Mouse (Mus musculus): ENCODE measurements around the gene Aox2. TPM values are rescaled to one million over a fixed set of nuclear protein-coding genes. Genes with fewer than 3 reads are reported as not detected.

The Aox2 gene
- polyA plus RNA-seq (2014; fragmentation: Nextera tagmentation; extraction: Ambion mirVana): not detected in 2 replicates

DNA sequence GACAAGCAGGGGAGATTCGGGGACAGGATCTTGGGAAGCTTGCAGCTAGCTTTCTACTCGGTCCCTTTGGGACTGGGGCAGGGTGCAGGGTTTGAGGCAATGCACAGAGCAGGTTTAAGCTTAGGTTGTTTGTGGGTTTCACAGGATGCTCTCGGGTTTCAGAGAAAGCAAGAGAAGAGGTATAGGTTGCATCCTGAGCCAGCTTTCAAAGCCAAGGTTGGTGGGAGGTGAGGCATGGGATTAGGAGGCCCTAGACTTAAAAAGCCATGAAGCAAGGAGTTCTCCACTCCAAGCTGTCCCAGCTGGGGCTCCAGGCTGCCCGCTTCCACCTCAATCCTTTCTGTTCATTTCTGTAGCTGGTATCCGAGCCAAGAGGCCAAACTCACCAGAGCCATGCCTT is at the start of gene Aox2:
TSS of gene Aox2 (plus strand) at position 301 of the 400 bp plus-strand sequence.
- 65% methylated on average over 5 of the region's 5 CpGs for WGBS

DNA sequence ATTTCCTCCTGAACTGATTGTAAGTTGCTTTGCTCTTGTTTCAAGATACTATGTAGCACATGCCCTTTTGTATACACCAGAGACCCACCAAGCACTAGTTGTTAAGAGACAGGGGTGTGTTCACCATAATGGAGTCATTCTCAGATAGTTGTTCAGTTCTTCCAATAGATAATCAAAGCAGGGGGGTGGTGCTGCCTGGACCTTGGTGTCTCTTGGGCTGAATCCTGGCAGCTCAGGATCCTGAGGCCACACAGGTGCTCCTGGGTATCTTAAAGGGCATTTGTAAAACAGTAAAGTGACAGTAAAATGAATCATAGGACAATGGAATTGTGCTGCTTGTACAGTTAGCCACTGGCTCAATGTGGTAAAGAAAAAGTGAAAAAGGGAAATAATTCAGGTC is 49.2 kb upstream of the Aox2 start:
- Histone ChIP-seq H3K27ac (ENCODE audit: low read depth, low read length) (no peak overlapping the region), H3K4me3 (ENCODE audit: low read depth, low read length) (no peak overlapping the region), H3K9me3 (ENCODE audit: control insufficient read depth, low read length) (no peaks in the 10 kb centered on the region), H3K9ac (ENCODE audit: low read depth, low read length) (no peak overlapping the region), H3K4me2 (no peak overlapping the region), H3K4me1 (replicated peaks; ENCODE audit: control insufficient read depth, insufficient read depth, low read length) (no peaks in the 10 kb centered on the region), H3K36me3 (ENCODE audit: control insufficient read depth, insufficient read depth, low read length) (no peaks in the 10 kb centered on the region), H3K27me3 (replicated peaks; ENCODE audit: control insufficient read depth, insufficient read depth, low read length) (no peaks in the 10 kb centered on the region)
- ATAC-seq (replicated peaks; ENCODE audit: low FRiP score): no peak
- no peak for DNase-seq (ENCODE audit: low spot score)

More for the DNA sequence above, at the start of gene Aox2:
- no peaks in the 10 kb centered on the region for H3K4me1 ChIP-seq (replicated peaks; ENCODE audit: control insufficient read depth, insufficient read depth, low read length)
- H3K4me3 ChIP-seq (ENCODE audit: low read depth, low read length): no peak within 1 kb of the TSS
- no peaks in the 10 kb centered on the region for H3K27me3 ChIP-seq (replicated peaks; ENCODE audit: control insufficient read depth, insufficient read depth, low read length)
- ATAC-seq (replicated peaks; ENCODE audit: low FRiP score) (no peak), DNase-seq (ENCODE audit: low spot score) (no peak)
- no peak within 1 kb of the TSS for H3K9ac ChIP-seq (ENCODE audit: low read depth, low read length)
- no peak within 1 kb of the TSS for H3K27ac ChIP-seq (ENCODE audit: low read depth, low read length)
- H3K4me2 ChIP-seq: no peak within 1 kb of the TSS
- no peaks in the 10 kb centered on the region for H3K36me3 ChIP-seq (ENCODE audit: control insufficient read depth, insufficient read depth, low read length)
- H3K9me3 ChIP-seq (ENCODE audit: control insufficient read depth, low read length): no peaks in the 10 kb centered on the region

DNA sequence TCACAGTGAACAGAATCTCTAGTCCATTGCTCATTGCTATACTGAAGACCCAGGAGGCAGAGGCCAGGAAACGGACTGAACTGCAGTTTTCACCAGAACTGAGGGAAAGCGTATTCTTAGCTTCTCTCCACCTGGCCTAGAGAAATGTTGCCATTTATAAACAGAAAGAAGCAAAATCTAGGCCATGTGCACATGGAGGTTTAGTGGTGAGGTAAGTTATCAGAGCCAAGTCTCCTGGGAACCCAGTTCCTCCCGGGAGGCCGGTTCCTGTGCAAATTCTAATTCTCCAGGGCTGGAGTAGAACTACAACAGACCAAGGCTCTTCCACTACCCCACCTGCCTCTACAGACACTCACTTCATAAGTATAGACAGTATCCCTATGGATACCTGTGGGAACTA is 48.4 kb upstream of the Aox2 start:
- Histone ChIP-seq H3K9me3 (ENCODE audit: control insufficient read depth, low read length) (no peaks in the 10 kb centered on the region), H3K4me3 (ENCODE audit: low read depth, low read length) (no peak overlapping the region), H3K36me3 (ENCODE audit: control insufficient read depth, insufficient read depth, low read length) (no peaks in the 10 kb centered on the region), H3K9ac (ENCODE audit: low read depth, low read length) (no peak overlapping the region), H3K27me3 (replicated peaks; ENCODE audit: control insufficient read depth, insufficient read depth, low read length) (no peaks in the 10 kb centered on the region), H3K27ac (ENCODE audit: low read depth, low read length) (no peak overlapping the region), H3K4me1 (replicated peaks; ENCODE audit: control insufficient read depth, insufficient read depth, low read length) (no peaks in the 10 kb centered on the region), H3K4me2 (no peak overlapping the region)
- WGBS: 77% methylated on average over 4 of the region's 4 CpGs
- ATAC-seq (replicated peaks; ENCODE audit: low FRiP score): no peak
- DNase-seq (ENCODE audit: low spot score): no peak

DNA sequence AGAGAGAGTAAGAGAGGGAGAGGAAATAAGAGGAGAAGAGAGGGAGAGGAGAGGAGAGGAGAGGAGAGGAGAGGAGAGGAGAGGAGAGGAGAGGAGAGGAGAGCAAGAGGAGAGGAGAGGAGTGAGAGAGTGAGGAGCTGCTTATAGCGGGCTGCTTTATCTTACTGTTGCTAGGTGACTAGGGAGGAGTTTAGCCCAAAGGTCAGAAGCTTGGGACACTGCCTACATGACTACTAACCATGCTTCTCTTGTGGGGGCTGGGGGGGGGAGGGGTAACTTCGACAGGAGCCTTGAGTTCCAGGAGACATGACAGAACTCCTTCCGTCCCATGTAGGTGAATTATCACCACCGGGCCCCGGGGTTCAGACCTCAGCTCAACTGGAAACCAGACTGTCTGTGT is 47.6 kb upstream of the Aox2 start:
- Histone ChIP-seq H3K27me3 (replicated peaks; ENCODE audit: control insufficient read depth, insufficient read depth, low read length) (no peaks in the 10 kb centered on the region), H3K4me2 (no peak overlapping the region), H3K36me3 (ENCODE audit: control insufficient read depth, insufficient read depth, low read length) (no peaks in the 10 kb centered on the region), H3K27ac (ENCODE audit: low read depth, low read length) (no peak overlapping the region), H3K9me3 (ENCODE audit: control insufficient read depth, low read length) (no peaks in the 10 kb centered on the region), H3K4me1 (replicated peaks; ENCODE audit: control insufficient read depth, insufficient read depth, low read length) (no peaks in the 10 kb centered on the region), H3K9ac (ENCODE audit: low read depth, low read length) (no peak overlapping the region), H3K4me3 (ENCODE audit: low read depth, low read length) (no peak overlapping the region)
- ATAC-seq (replicated peaks; ENCODE audit: low FRiP score) (no peak; the same call in 1 of the 2 replicates), DNase-seq (ENCODE audit: low spot score) (no peak)
- WGBS: 33% methylated on average over 5 of the region's 5 CpGs

DNA sequence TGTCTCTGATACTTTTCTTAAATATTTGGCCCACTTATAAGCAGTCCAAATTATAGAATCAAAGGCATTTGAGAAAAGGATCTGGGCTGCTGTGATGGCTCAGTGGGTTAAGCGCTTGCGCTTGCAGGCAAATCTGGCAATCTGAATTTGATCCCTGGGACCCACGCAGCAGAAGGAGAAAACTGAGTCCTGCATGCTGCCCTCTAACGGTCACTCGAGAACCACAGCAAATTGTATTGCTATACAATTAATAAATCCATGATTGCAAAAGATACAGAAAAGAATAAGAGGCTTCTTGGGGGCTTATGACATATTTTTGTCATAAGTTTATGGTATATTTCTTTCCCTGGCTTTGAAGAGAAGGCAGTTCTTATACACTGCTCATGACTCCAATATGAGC is 42.7 kb upstream of the Aox2 start:
- ATAC-seq (replicated peaks; ENCODE audit: low FRiP score) (no peak), DNase-seq (ENCODE audit: low spot score) (no peak)
- Histone ChIP-seq H3K4me2 (no peak overlapping the region), H3K9me3 (ENCODE audit: control insufficient read depth, low read length) (no peaks in the 10 kb centered on the region), H3K36me3 (ENCODE audit: control insufficient read depth, insufficient read depth, low read length) (no peaks in the 10 kb centered on the region), H3K27ac (ENCODE audit: low read depth, low read length) (no peak overlapping the region), H3K4me1 (replicated peaks; ENCODE audit: control insufficient read depth, insufficient read depth, low read length) (peaks cover 4% of the 10 kb centered on the region; the same call in 1 of the 2 replicates), H3K4me3 (ENCODE audit: low read depth, low read length) (no peak overlapping the region), H3K27me3 (replicated peaks; ENCODE audit: control insufficient read depth, insufficient read depth, low read length) (no peaks in the 10 kb centered on the region), H3K9ac (ENCODE audit: low read depth, low read length) (no peak overlapping the region)
- 44% methylated on average over 5 of the region's 5 CpGs for WGBS

DNA sequence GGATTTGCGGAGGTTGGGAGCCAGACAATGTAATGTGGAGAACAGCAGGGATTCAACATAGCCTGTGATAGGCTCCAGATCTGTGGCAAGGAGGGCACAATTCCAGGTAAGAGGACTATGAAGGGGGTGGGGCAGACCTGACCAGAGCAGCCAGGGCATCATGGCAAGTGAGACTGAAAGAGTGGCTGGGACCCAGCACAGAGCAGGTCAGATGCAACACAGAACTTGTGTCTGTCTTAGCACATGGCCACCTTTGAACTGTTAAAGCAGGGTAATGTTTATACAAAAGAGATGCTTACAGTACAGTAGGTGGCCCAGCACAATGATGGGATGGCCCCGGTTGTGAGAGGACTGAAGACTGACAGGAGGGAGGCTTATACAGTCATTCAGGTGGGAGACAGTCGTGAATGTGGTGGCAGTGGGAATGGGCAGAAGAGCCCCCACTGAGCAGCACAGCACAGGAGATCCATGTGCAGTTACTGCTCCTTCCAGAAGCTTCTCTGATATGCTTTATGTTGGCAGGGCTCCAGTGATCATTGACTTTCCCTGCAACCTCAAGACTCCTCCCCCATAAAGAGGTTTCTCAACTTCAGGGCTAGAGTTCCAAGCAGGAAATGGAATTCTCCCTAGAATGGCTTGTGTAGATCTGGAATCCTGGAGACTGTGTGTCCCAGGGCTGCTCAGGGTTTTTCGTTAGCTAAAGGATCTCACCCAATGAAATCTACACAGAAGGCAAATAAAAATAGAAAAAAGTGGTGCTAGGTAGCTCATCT is 40.4 kb upstream of the Aox2 start:
- no peak for ATAC-seq (replicated peaks; ENCODE audit: low FRiP score)

DNA sequence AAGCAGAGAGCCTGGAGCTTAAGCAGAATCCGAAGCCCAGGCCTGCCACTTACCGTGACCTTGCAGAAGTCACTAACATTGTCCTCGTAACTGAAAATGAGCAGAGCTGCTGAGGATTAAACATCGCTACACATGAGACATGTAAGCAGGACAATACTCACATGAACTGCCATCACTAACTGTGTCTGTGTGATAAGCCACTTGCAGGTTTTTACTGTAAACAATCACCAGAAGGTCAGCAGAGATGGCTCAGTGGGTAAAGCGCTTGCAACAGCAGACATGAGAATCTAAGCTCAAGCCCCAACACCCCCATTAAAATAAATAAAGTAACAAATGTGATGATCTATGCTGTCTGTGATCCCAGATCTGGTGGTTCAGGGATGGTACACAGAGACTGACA is 39.7 kb upstream of the Aox2 start:
- H3K9ac ChIP-seq (ENCODE audit: low read depth, low read length): no peak overlapping the region
- no peak overlapping the region for H3K27ac ChIP-seq (ENCODE audit: low read depth, low read length)
- no peak for DNase-seq (ENCODE audit: low spot score)
- no peaks in the 10 kb centered on the region for H3K36me3 ChIP-seq (ENCODE audit: control insufficient read depth, insufficient read depth, low read length)
- H3K4me3 ChIP-seq (ENCODE audit: low read depth, low read length): no peak overlapping the region
- no peaks in the 10 kb centered on the region for H3K27me3 ChIP-seq (replicated peaks; ENCODE audit: control insufficient read depth, insufficient read depth, low read length)
- ATAC-seq (replicated peaks; ENCODE audit: low FRiP score): no peak
- H3K4me1 ChIP-seq (replicated peaks; ENCODE audit: control insufficient read depth, insufficient read depth, low read length): peaks cover 4% of the 10 kb centered on the region; the same call in 1 of the 2 replicates
- no peak overlapping the region for H3K4me2 ChIP-seq
- no peaks in the 10 kb centered on the region for H3K9me3 ChIP-seq (ENCODE audit: control insufficient read depth, low read length)
- 77% methylated on average over 5 of the region's 5 CpGs for WGBS

More for the DNA sequence above, 40.4 kb upstream of the Aox2 start:
- no peak overlapping the region for H3K4me3 ChIP-seq (ENCODE audit: low read depth, low read length)
- 70% methylated on average over 4 of the region's 4 CpGs for WGBS
- no peaks in the 10 kb centered on the region for H3K27me3 ChIP-seq (replicated peaks; ENCODE audit: control insufficient read depth, insufficient read depth, low read length)
- H3K36me3 ChIP-seq (ENCODE audit: control insufficient read depth, insufficient read depth, low read length): no peaks in the 10 kb centered on the region
- H3K4me2 ChIP-seq: no peak overlapping the region
- no peak overlapping the region for H3K27ac ChIP-seq (ENCODE audit: low read depth, low read length)
- no peak overlapping the region for H3K9ac ChIP-seq (ENCODE audit: low read depth, low read length)
- H3K4me1 ChIP-seq (replicated peaks; ENCODE audit: control insufficient read depth, insufficient read depth, low read length): peaks cover 4% of the 10 kb centered on the region; the same call in 1 of the 2 replicates
- no peaks in the 10 kb centered on the region for H3K9me3 ChIP-seq (ENCODE audit: control insufficient read depth, low read length)
- no peak for DNase-seq (ENCODE audit: low spot score)

DNA sequence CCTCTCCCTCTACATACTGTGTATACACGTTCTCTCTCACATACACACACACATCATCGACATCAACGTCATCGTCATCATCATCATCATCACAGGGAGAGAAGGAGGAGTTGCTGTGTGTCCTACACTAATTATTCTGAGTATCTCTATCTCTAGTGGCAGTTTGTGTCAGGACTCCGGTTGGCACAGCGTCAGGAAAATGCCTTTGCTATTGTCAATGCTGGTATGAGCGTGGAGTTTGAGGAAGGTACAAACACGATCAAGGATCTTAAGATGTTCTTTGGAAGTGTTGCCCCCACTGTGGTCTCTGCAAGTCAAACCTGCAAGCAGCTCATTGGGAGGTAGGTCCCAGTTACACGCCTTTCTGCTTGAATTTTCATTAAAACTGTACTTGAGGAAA is 39.2 kb upstream of the Aox2 start:
- H3K36me3 ChIP-seq (ENCODE audit: control insufficient read depth, insufficient read depth, low read length): no peaks in the 10 kb centered on the region
- no peak for ATAC-seq (replicated peaks; ENCODE audit: low FRiP score)
- H3K27ac ChIP-seq (ENCODE audit: low read depth, low read length): no peak overlapping the region
- no peak overlapping the region for H3K4me2 ChIP-seq
- no peaks in the 10 kb centered on the region for H3K27me3 ChIP-seq (replicated peaks; ENCODE audit: control insufficient read depth, insufficient read depth, low read length)
- peaks cover 4% of the 10 kb centered on the region; the same call in 1 of the 2 replicates for H3K4me1 ChIP-seq (replicated peaks; ENCODE audit: control insufficient read depth, insufficient read depth, low read length)
- no peak overlapping the region for H3K4me3 ChIP-seq (ENCODE audit: low read depth, low read length)
- no peak for DNase-seq (ENCODE audit: low spot score)
- 88% methylated on average over 9 of the region's 9 CpGs for WGBS
- no peaks in the 10 kb centered on the region for H3K9me3 ChIP-seq (ENCODE audit: control insufficient read depth, low read length)
- no peak overlapping the region for H3K9ac ChIP-seq (ENCODE audit: low read depth, low read length)

DNA sequence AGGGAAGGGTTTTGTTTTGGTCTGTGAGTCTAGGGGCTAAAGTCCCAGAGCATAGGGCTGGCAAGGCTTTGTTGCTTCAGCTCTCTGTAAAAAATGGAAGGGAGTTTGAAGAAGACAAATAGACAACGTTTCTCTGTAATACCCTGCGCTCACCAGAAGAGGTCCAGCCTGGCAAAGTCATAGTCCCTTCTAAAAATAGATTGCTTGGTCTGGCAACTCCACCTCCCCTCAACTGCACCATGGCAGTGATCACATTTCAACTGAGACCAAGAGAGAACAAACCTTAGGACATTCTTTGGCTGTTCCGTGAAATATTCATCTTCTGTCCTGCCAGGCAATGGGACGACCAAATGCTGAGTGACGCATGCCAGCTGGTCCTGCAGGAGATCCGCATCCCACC is 37.8 kb upstream of the Aox2 start:
- WGBS: 65% methylated on average over 6 of the region's 6 CpGs

More for the DNA sequence above, 37.8 kb upstream of the Aox2 start:
- Histone ChIP-seq H3K27ac (ENCODE audit: low read depth, low read length) (no peak overlapping the region), H3K4me1 (replicated peaks; ENCODE audit: control insufficient read depth, insufficient read depth, low read length) (peaks cover 4% of the 10 kb centered on the region; the same call in 1 of the 2 replicates), H3K36me3 (ENCODE audit: control insufficient read depth, insufficient read depth, low read length) (no peaks in the 10 kb centered on the region), H3K9me3 (ENCODE audit: control insufficient read depth, low read length) (no peaks in the 10 kb centered on the region), H3K9ac (ENCODE audit: low read depth, low read length) (no peak overlapping the region), H3K4me2 (no peak overlapping the region), H3K27me3 (replicated peaks; ENCODE audit: control insufficient read depth, insufficient read depth, low read length) (no peaks in the 10 kb centered on the region), H3K4me3 (ENCODE audit: low read depth, low read length) (no peak overlapping the region)
- DNase-seq (ENCODE audit: low spot score) (no peak), ATAC-seq (replicated peaks; ENCODE audit: low FRiP score) (no peak)
